Mouse (Mus musculus): ENCODE data around the gene Jsrp1.

Gene Jsrp1

DNA sequence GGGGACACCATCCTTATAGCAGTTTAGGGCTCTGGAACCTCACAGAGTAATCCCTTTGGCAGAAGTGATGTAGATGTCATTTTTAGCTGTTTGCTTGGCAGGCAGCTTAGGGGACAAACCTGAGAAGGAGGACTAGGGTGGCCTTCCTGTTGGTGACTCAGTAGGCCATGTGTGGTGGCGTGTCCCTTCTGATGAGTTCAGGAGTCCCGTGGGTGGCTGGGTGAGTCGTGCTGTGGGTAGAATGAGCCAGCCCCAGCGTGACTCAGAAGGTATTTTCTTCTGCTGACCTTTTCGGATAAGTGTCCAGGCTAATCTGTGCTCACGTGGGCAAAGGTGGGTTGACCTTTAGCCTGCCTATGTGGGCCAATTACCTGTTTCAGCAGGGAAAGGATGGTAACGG, 54.6 kb downstream of the Jsrp1 start:
- in situ Hi-C loops (cut with MboI, MseI) = no loop called here

Measured in regulatory T cell (primary cell).